Mouse (Mus musculus): ENCODE results near the gene Cox6a2. TPM values are rescaled to one million over a fixed set of nuclear protein-coding genes. Genes with fewer than 3 reads are reported as not detected.
"Not testable (repeated sequence)": the region's sequence is repeated elsewhere in the genome, so short reads cannot be mapped to it uniquely, and the experiment has no call there.

Gene Cox6a2
- total and polyA plus RNA-seq, 2 experiments from 2014 or later: 4.5 to 5.0 TPM

- Histone ChIP-seq H3K4me3 (ENCODE audit: low read depth, low read length) (no peak overlapping the region), H3K9me3 (ENCODE audit: low read length) (no peaks in the 10 kb centered on the region), H3K9ac (no peak overlapping the region), H3K27ac (ENCODE audit: low read depth, low read length) (no peak overlapping the region), H3K27me3 (ENCODE audit: insufficient read depth, low read length) (no peaks in the 10 kb centered on the region), H3K36me3 (ENCODE audit: insufficient read depth) (no peaks in the 10 kb centered on the region), H3K4me1 (ENCODE audit: insufficient read depth) (no peaks in the 10 kb centered on the region), H3K4me2 (ENCODE audit: low read depth) (no peak overlapping the region)
- 62% methylated on average over 3 of the region's 3 CpGs for WGBS
- TF ChIP-seq CTCF (IDR thresholded peaks at IDR 0.05; ENCODE audit: low read depth): no peak
- DNase-seq (no peak), ATAC-seq (no peak)
These were observed 36.2 kb downstream of the Cox6a2 start for GRCm38 (mm10) chr7:128169996-128170395.

- no peak overlapping the region for H3K27ac ChIP-seq (ENCODE audit: low read depth, low read length)
- ATAC-seq (no peak), DNase-seq (no peak)
- no peak for TF ChIP-seq CTCF (IDR thresholded peaks at IDR 0.05; ENCODE audit: low read depth)
- no peaks in the 10 kb centered on the region for H3K4me1 ChIP-seq (ENCODE audit: insufficient read depth)
- H3K4me2 ChIP-seq (ENCODE audit: low read depth): no peak overlapping the region
- no peak overlapping the region for H3K4me3 ChIP-seq (ENCODE audit: low read depth, low read length)
- no peaks in the 10 kb centered on the region for H3K9me3 ChIP-seq (ENCODE audit: low read length)
- H3K9ac ChIP-seq: no peak overlapping the region
- H3K27me3 ChIP-seq (ENCODE audit: insufficient read depth, low read length): no peaks in the 10 kb centered on the region
- no peaks in the 10 kb centered on the region for H3K36me3 ChIP-seq (ENCODE audit: insufficient read depth)
- WGBS: 92% methylated on average over 7 of the region's 7 CpGs
These were observed 39.8 kb downstream of the Cox6a2 start for GRCm38 (mm10) chr7:128166391-128166790.

- Histone ChIP-seq H3K9me3 (ENCODE audit: low read length) (no peaks in the 10 kb centered on the region), H3K36me3 (ENCODE audit: insufficient read depth) (no peaks in the 10 kb centered on the region), H3K4me2 (ENCODE audit: low read depth) (no peak overlapping the region), H3K4me3 (ENCODE audit: low read depth, low read length) (no peak overlapping the region), H3K9ac (no peak overlapping the region), H3K27me3 (ENCODE audit: insufficient read depth, low read length) (no peaks in the 10 kb centered on the region), H3K27ac (ENCODE audit: low read depth, low read length) (no peak overlapping the region), H3K4me1 (ENCODE audit: insufficient read depth) (no peaks in the 10 kb centered on the region)
- DNase-seq (no peak), ATAC-seq (no peak)
- no peak for TF ChIP-seq CTCF (IDR thresholded peaks at IDR 0.05; ENCODE audit: low read depth)
- WGBS: 94% methylated on average over 4 of the region's 4 CpGs
These were observed 42.2 kb downstream of the Cox6a2 start for GRCm38 (mm10) chr7:128164001-128164400.

GRCm38 (mm10) chr7:128158688-128159354, 47.4 kb downstream of the Cox6a2 start:
- WGBS: 79% methylated on average over 7 of the region's 8 CpGs
- ATAC-seq: not testable (repeated sequence)

More at GRCm38 (mm10) chr7:128158688-128159354, 47.4 kb downstream of the Cox6a2 start:
- not testable (repeated sequence) for DNase-seq; H3K27me3 ChIP-seq (ENCODE audit: insufficient read depth, low read length); H3K36me3 ChIP-seq (ENCODE audit: insufficient read depth); H3K9me3 ChIP-seq (ENCODE audit: low read length); H3K4me1 ChIP-seq (ENCODE audit: insufficient read depth); H3K4me3 ChIP-seq (ENCODE audit: low read depth, low read length); H3K4me2 ChIP-seq (ENCODE audit: low read depth); H3K27ac ChIP-seq (ENCODE audit: low read depth, low read length); H3K9ac ChIP-seq

Other genes with a start within 250 kb of the Cox6a2 start
- gene Fus, start 238.9 kb downstream of the Cox6a2 start, total RNA-seq (2014; rRNA removed): 30.2 and 51.0 TPM in 2 replicates
- gene Fus, start 238.9 kb downstream of the Cox6a2 start, polyA plus RNA-seq (2015; fragmentation: Nextera tagmentation; extraction: Ambion mirVana): 221 and 323 TPM in 2 replicates
- gene Pycard, start 212.5 kb downstream of the Cox6a2 start, total RNA-seq (2014; rRNA removed): 8.1 and 12.1 TPM in 2 replicates
- 7.4 and 8.5 TPM in 2 replicates for gene Pycard, start 212.5 kb downstream of the Cox6a2 start, polyA plus RNA-seq (2015; fragmentation: Nextera tagmentation; extraction: Ambion mirVana)
- gene Trim72, start 202.4 kb downstream of the Cox6a2 start, total RNA-seq (2014; rRNA removed): 0.15 and 0.43 TPM in 2 replicates
- not detected in 2 replicates for gene Trim72, start 202.4 kb downstream of the Cox6a2 start, polyA plus RNA-seq (2015; fragmentation: Nextera tagmentation; extraction: Ambion mirVana)
- gene Itgam, start 143.7 kb downstream of the Cox6a2 start, total RNA-seq (2014; rRNA removed): 1.4 and 1.7 TPM in 2 replicates
- 0.39 and 0.92 TPM in 2 replicates for gene Itgam, start 143.7 kb downstream of the Cox6a2 start, polyA plus RNA-seq (2015; fragmentation: Nextera tagmentation; extraction: Ambion mirVana)
- not detected in 2 replicates for gene Gm49368, start 143.7 kb downstream of the Cox6a2 start, total RNA-seq (2014; rRNA removed)
- gene Gm49368, start 143.7 kb downstream of the Cox6a2 start, polyA plus RNA-seq (2015; fragmentation: Nextera tagmentation; extraction: Ambion mirVana): not detected in 2 replicates
- 0.23 and 0.24 TPM in 2 replicates for gene Itgax, start 76.8 kb downstream of the Cox6a2 start, total RNA-seq (2014; rRNA removed)
- gene Itgax, start 76.8 kb downstream of the Cox6a2 start, polyA plus RNA-seq (2015; fragmentation: Nextera tagmentation; extraction: Ambion mirVana): 0.09 and 0.16 TPM in 2 replicates
- gene Itgad, start 52.0 kb downstream of the Cox6a2 start, total RNA-seq (2014; rRNA removed): 0.05 and 0.15 TPM in 2 replicates
- 0.38 and 0.39 TPM in 2 replicates for gene Itgad, start 52.0 kb downstream of the Cox6a2 start, polyA plus RNA-seq (2015; fragmentation: Nextera tagmentation; extraction: Ambion mirVana)
- gene Armc5, start 31.0 kb upstream of the Cox6a2 start, total RNA-seq (2014; rRNA removed): 12.8 and 17.8 TPM in 2 replicates
- 13.4 and 15.4 TPM in 2 replicates for gene Armc5, start 31.0 kb upstream of the Cox6a2 start, polyA plus RNA-seq (2015; fragmentation: Nextera tagmentation; extraction: Ambion mirVana)
- 5.2 and 6.7 TPM in 2 replicates for gene 9130023H24Rik, start 31.6 kb upstream of the Cox6a2 start, total RNA-seq (2014; rRNA removed)
- 3.9 and 4.6 TPM in 2 replicates for gene 9130023H24Rik, start 31.6 kb upstream of the Cox6a2 start, polyA plus RNA-seq (2015; fragmentation: Nextera tagmentation; extraction: Ambion mirVana)
- gene Tgfb1i1, start 40.4 kb upstream of the Cox6a2 start, total RNA-seq (2014; rRNA removed): 9.4 and 9.7 TPM in 2 replicates
- 18.5 and 22.1 TPM in 2 replicates for gene Tgfb1i1, start 40.4 kb upstream of the Cox6a2 start, polyA plus RNA-seq (2015; fragmentation: Nextera tagmentation; extraction: Ambion mirVana)
- not detected in 2 replicates for gene Slc5a2, start 59.3 kb upstream of the Cox6a2 start, total RNA-seq (2014; rRNA removed)
- gene Slc5a2, start 59.3 kb upstream of the Cox6a2 start, polyA plus RNA-seq (2015; fragmentation: Nextera tagmentation; extraction: Ambion mirVana): 0.10 TPM in 1 of 2 replicates, not detected in the other
- gene BC017158, start 91.8 kb upstream of the Cox6a2 start, total RNA-seq (2014; rRNA removed): 18.3 and 18.5 TPM in 2 replicates
- 10.6 and 14.4 TPM in 2 replicates for gene BC017158, start 91.8 kb upstream of the Cox6a2 start, polyA plus RNA-seq (2015; fragmentation: Nextera tagmentation; extraction: Ambion mirVana)
- gene Rgs10, start 212.4 kb upstream of the Cox6a2 start, total RNA-seq (2014; rRNA removed): 53.2 and 54.5 TPM in 2 replicates
- gene Rgs10, start 212.4 kb upstream of the Cox6a2 start, polyA plus RNA-seq (2015; fragmentation: Nextera tagmentation; extraction: Ambion mirVana): 51.7 and 64.2 TPM in 2 replicates